Mouse (Mus musculus) heart, embryonic 11.5 days (tissue): ENCODE measurements around the gene Gm3435. TPM values are rescaled to one million over a fixed set of nuclear protein-coding genes. Genes with fewer than 3 reads are reported as not detected.
A peak's percentile ranks its signal among the peaks of the same experiment; 100 is the strongest.
"Not testable (repeated sequence)": the region's sequence is repeated elsewhere in the genome, so short reads cannot be mapped to it uniquely, and the experiment has no call there.

Experiments used
- ATAC-seq: fragments of 200-750 bp; cut with Nextera tagmentation; replicated peaks from 2 replicates; pipeline ENCODE4 v1.8.0; 2017; ENCODE audit warnings: moderate library complexity; ENCODE audit not compliant: insufficient number of reproducible peaks, low FRiP score, low TSS enrichment
- H3K27ac ChIP-seq: fragments of 300-500 bp; sonication (generic); 2 replicates; pipeline ENCODE4 v1.5.1; 2014; ENCODE audit warnings: mild to moderate bottlenecking, low read depth, low read length
- H3K27me3 ChIP-seq: fragments of 300-500 bp; sonication (generic); 2 replicates; pipeline ENCODE4 v1.6.1; 2014; ENCODE audit warnings: mild to moderate bottlenecking, low read length, mixed read lengths; ENCODE audit not compliant: control insufficient read depth, insufficient read depth
- H3K36me3 ChIP-seq: fragments of 300-500 bp; sonication (generic); 2 replicates; pipeline ENCODE4 v1.6.1; 2014; ENCODE audit warnings: mild to moderate bottlenecking, low read length, moderate library complexity, mixed read lengths; ENCODE audit not compliant: control insufficient read depth, insufficient read depth
- H3K4me1 ChIP-seq: fragments of 300-500 bp; sonication (generic); 2 replicates; pipeline ENCODE4 v1.6.1; 2014; ENCODE audit warnings: low read length; ENCODE audit not compliant: control insufficient read depth, insufficient read depth
- H3K4me2 ChIP-seq: fragments of 300-500 bp; sonication (generic); 2 replicates; pipeline ENCODE4 v1.6.1; 2014; ENCODE audit warnings: mild to moderate bottlenecking, moderate library complexity
- H3K4me3 ChIP-seq: fragments of 300-500 bp; sonication (generic); 2 replicates; pipeline ENCODE4 v1.5.1; 2014; ENCODE audit warnings: low read depth, low read length
- H3K9ac ChIP-seq: fragments of 300-500 bp; sonication (generic); 2 replicates; pipeline ENCODE4 v1.6.1; 2014; ENCODE audit warnings: mild to moderate bottlenecking, low read depth, low read length, moderate library complexity
- H3K9me3 ChIP-seq: fragments of 300-500 bp; sonication (generic); replicated peaks from 2 replicates; pipeline ENCODE4 v1.6.1; 2016; ENCODE audit warnings: low read length; ENCODE audit not compliant: control insufficient read depth
- WGBS: fragments of 180-500 bp; shearing (Covaris S2); extraction: QIAGEN DNeasy Blood & Tissue Kit; methylation state at CpG from one replicate; pipeline ENCODE4 v1.1.7; 2014; ENCODE audit not compliant: insufficient replicate concordance; 5-methylcytosine and 5-hydroxymethylcytosine counted together
- polyA plus RNA-seq: library from polyadenylated mRNA; unstranded; fragments of >200 nt; fragmentation: Nextera tagmentation; extraction: Ambion mirVana; gene quantifications from 2 replicates; pipeline ENCODE4 v1.2.1, GENCODE M21; 2014

The Gm3435 gene
- polyA plus RNA-seq, 1 experiment from 2014 or later = 4.1 TPM

- peaks cover 14% of the 10 kb centered on the region for H3K4me1 ChIP-seq
- not testable (repeated sequence) for H3K9ac ChIP-seq, H3K27ac ChIP-seq, H3K9me3 ChIP-seq, H3K27me3 ChIP-seq, H3K4me2 ChIP-seq, ATAC-seq, H3K36me3 ChIP-seq, H3K4me3 ChIP-seq
- whole genome bisulfite sequencing = 90% methylated on average over 12 of the region's 13 CpGs
Measured at GRCm38 (mm10) chr17:15053829-15054200, 43.8 kb downstream of the Gm3435 start.

- Histone ChIP-seq H3K27me3 (peaks cover 3% of the 10 kb centered on the region; the same call in 1 of the 2 replicates), H3K4me1 (peaks cover 21% of the 10 kb centered on the region), H3K9ac (no peak overlapping the region), H3K36me3 (peaks cover 2% of the 10 kb centered on the region; the same call in 1 of the 2 replicates), H3K27ac (no peak overlapping the region), H3K9me3 (no peaks in the 10 kb centered on the region), H3K4me2 (no peak overlapping the region), H3K4me3 (no peak overlapping the region)
- WGBS = 76% methylated on average over 4 of the region's 4 CpGs
- no peak for ATAC-seq
Measured at GRCm38 (mm10) chr17:15055925-15056324, 45.9 kb downstream of the Gm3435 start.

GRCm38 (mm10) chr17:15058161-15058591 is 48.2 kb downstream of the Gm3435 start:
- Histone ChIP-seq H3K4me2 (no peak overlapping the region), H3K4me3 (no peak overlapping the region), H3K9ac (no peak overlapping the region), H3K9me3 (no peaks in the 10 kb centered on the region), H3K27me3 (peaks cover 9% of the 10 kb centered on the region; the same call in 1 of the 2 replicates), H3K4me1 (peaks cover 21% of the 10 kb centered on the region), H3K27ac (peak overlapping the region; percentile 78), H3K36me3 (peaks cover 5% of the 10 kb centered on the region; the same call in 1 of the 2 replicates)
- 36% methylated on average over 5 of the region's 5 CpGs for WGBS
- peak; percentile 88 for ATAC-seq

- Histone ChIP-seq H3K4me2 (no peak overlapping the region), H3K9me3 (no peaks in the 10 kb centered on the region), H3K4me3 (no peak overlapping the region), H3K27ac (no peak overlapping the region), H3K36me3 (peaks cover 5% of the 10 kb centered on the region; the same call in 1 of the 2 replicates), H3K4me1 (peaks cover 21% of the 10 kb centered on the region), H3K27me3 (peaks cover 9% of the 10 kb centered on the region; the same call in 1 of the 2 replicates), H3K9ac (no peak overlapping the region)
- no peak for ATAC-seq
- WGBS = 91% methylated on average over 14 of the region's 14 CpGs
Measured at GRCm38 (mm10) chr17:15059646-15060045, 49.7 kb downstream of the Gm3435 start.

GRCm38 (mm10) chr17:15060356-15060755 is 50.4 kb downstream of the Gm3435 start:
- no peaks in the 10 kb centered on the region for H3K9me3 ChIP-seq
- H3K27me3 ChIP-seq = peaks cover 9% of the 10 kb centered on the region; the same call in 1 of the 2 replicates
- no peak overlapping the region for H3K4me3 ChIP-seq
- ATAC-seq = no peak
- peaks cover 5% of the 10 kb centered on the region; the same call in 1 of the 2 replicates for H3K36me3 ChIP-seq
- no peak overlapping the region for H3K4me2 ChIP-seq
- no peak overlapping the region for H3K9ac ChIP-seq
- H3K4me1 ChIP-seq = peaks cover 21% of the 10 kb centered on the region
- no peak overlapping the region for H3K27ac ChIP-seq
- 89% methylated on average over 6 of the region's 6 CpGs for WGBS

GRCm38 (mm10) chr17:15065391-15066024 is 55.5 kb downstream of the Gm3435 start:
- no peak overlapping the region for H3K4me3 ChIP-seq
- no peaks in the 10 kb centered on the region for H3K9me3 ChIP-seq
- H3K4me1 ChIP-seq = peaks cover 21% of the 10 kb centered on the region
- no peak overlapping the region for H3K27ac ChIP-seq
- WGBS = 38% methylated on average over 13 of the region's 13 CpGs
- peak overlapping the region; percentile 38 for H3K4me2 ChIP-seq
- no peak overlapping the region for H3K9ac ChIP-seq
- ATAC-seq = no peak
- H3K27me3 ChIP-seq = 0 out of 2 replicates have a peak, but pooled peaks cover 6% of the 10 kb centered on the region
- H3K36me3 ChIP-seq = 0 out of 2 replicates have a peak, but pooled peaks cover 3% of the 10 kb centered on the region

GRCm38 (mm10) chr17:15066066-15066465 is 56.1 kb downstream of the Gm3435 start:
- Histone ChIP-seq H3K27ac (no peak overlapping the region), H3K4me3 (no peak overlapping the region), H3K27me3 (0 out of 2 replicates have a peak, but pooled peaks cover 6% of the 10 kb centered on the region), H3K9me3 (no peaks in the 10 kb centered on the region), H3K9ac (no peak overlapping the region), H3K4me1 (peaks cover 21% of the 10 kb centered on the region), H3K4me2 (peak overlapping the region; percentile 38), H3K36me3 (0 out of 2 replicates have a peak, but pooled peaks cover 3% of the 10 kb centered on the region)
- WGBS = 40% methylated on average over 6 of the region's 6 CpGs
- ATAC-seq = no peak

GRCm38 (mm10) chr17:15066911-15067310 is 56.9 kb downstream of the Gm3435 start:
- no peak overlapping the region for H3K27ac ChIP-seq
- H3K4me3 ChIP-seq = no peak overlapping the region
- H3K4me2 ChIP-seq = no peak overlapping the region
- H3K27me3 ChIP-seq = 0 out of 2 replicates have a peak, but pooled peaks cover 1% of the 10 kb centered on the region
- 44% methylated on average over 1 of the region's 1 CpGs for WGBS
- no peak overlapping the region for H3K9ac ChIP-seq
- 0 out of 2 replicates have a peak, but pooled peaks cover 2% of the 10 kb centered on the region for H3K36me3 ChIP-seq
- H3K4me1 ChIP-seq = peaks cover 21% of the 10 kb centered on the region
- no peak for ATAC-seq
- H3K9me3 ChIP-seq = no peaks in the 10 kb centered on the region
